9 mouse cellular contexts compared by ENCODE assay signal in the genomic region with DNA sequence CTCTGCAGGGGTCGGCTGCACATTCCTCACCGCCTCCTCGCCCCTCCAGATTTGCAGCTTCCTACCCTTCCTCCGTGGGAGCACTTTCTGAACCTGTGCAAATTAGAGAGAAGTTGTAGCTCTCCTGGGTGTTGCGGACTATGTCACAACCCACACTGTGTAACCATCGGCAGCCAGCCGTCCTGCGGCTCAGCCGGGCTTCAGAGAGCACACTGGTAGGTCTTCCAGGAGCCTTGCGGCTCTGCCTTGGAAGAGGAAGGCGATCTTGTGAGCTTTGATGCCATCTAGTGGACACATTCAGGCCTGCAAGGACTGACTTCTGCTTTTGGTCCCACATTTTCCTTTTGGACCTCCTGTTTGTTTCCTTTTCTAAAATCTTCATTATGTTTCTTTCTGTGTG. TPM values are rescaled to one million over a fixed set of nuclear protein-coding genes. Genes with fewer than 3 reads are reported as not detected.
DNase-seq lines count a peak whose midpoint lies in the region; ATAC-seq lines count a peak whose summit lies in the region.
"Had no signal": no experiment of that assay in that cellular context is flagged by ENCODE, and none has a peak within 500 bp of the region (broad histone marks: within the 10 kb centered on the region; RNA-seq: fewer than 3 reads in every experiment).

No protein-coding gene starts in this region.

- H3K27me3 ChIP-seq in heart, embryonic 15.5 days = 0 out of 2 replicates have a peak, but pooled peaks cover 3% of the 10 kb centered on the region
- peaks cover 20% of the 10 kb centered on the region for H3K27me3 ChIP-seq in liver, embryonic 13.5 days
- no peaks in the 10 kb centered on the region for H3K27me3 ChIP-seq in stomach, embryonic 15.5 days (replicated peaks)

- WGBS in heart, embryonic 15.5 days = 3% methylated on average over 11 of the region's 11 CpGs
- WGBS in liver, embryonic 13.5 days (ENCODE audit: insufficient replicate concordance) = 3% methylated on average over 11 of the region's 11 CpGs
- WGBS in stomach, embryonic 15.5 days = under 1% methylated on average over 11 of the region's 11 CpGs

- H3K27ac ChIP-seq in brown adipose tissue, adult 24 weeks (replicated peaks; ENCODE audit: low read depth, low read length) = no peak overlapping the region
- H3K27ac ChIP-seq in heart, embryonic 15.5 days = no peak overlapping the region
- H3K27ac ChIP-seq in liver, embryonic 13.5 days = no peak overlapping the region
- no peak overlapping the region for H3K27ac ChIP-seq in stomach, embryonic 15.5 days

- peak; percentile 56; the same call in 1 of the 2 replicates for ATAC-seq in heart, embryonic 15.5 days (replicated peaks; ENCODE audit: insufficient number of reproducible peaks, insufficient read depth, low FRiP score, low read depth)
- ATAC-seq in liver, embryonic 13.5 days (ENCODE audit: low read depth) = peak; percentile 43
- peak; percentile 69 for ATAC-seq in stomach, embryonic 15.5 days (ENCODE audit: insufficient read depth, low FRiP score, low read depth)

- H3K4me1 ChIP-seq in brown adipose tissue, adult 24 weeks (ENCODE audit: control insufficient read depth, insufficient read depth, insufficient read length, low read length) = peaks cover 3% of the 10 kb centered on the region; the same call in 1 of the 2 replicates
- H3K4me1 ChIP-seq in heart, embryonic 15.5 days (replicated peaks) = peaks cover 20% of the 10 kb centered on the region
- peaks cover 31% of the 10 kb centered on the region for H3K4me1 ChIP-seq in liver, embryonic 13.5 days (replicated peaks)
- peaks cover 18% of the 10 kb centered on the region for H3K4me1 ChIP-seq in stomach, embryonic 15.5 days

- H3K9ac ChIP-seq in heart, embryonic 15.5 days = peak overlapping the region; percentile 51
- H3K9ac ChIP-seq in liver, embryonic 13.5 days = no peak overlapping the region
- no peak overlapping the region for H3K9ac ChIP-seq in stomach, embryonic 15.5 days

- no peaks in the 10 kb centered on the region for H3K9me3 ChIP-seq in heart, embryonic 15.5 days (replicated peaks)
- H3K9me3 ChIP-seq in liver, embryonic 13.5 days (replicated peaks) = no peaks in the 10 kb centered on the region
- no peaks in the 10 kb centered on the region for H3K9me3 ChIP-seq in stomach, embryonic 15.5 days

- no peaks in the 10 kb centered on the region for H3K36me3 ChIP-seq in heart, embryonic 15.5 days
- no peaks in the 10 kb centered on the region for H3K36me3 ChIP-seq in liver, embryonic 13.5 days
- H3K36me3 ChIP-seq in stomach, embryonic 15.5 days = no peaks in the 10 kb centered on the region

- peak; percentile 90 for DNase-seq in CD4-positive, CD25-positive, alpha-beta regulatory T cell, adult 2 months (ENCODE audit: low read depth, low spot score)
- DNase-seq in fibroblast of lung, adult 2 months (ENCODE audit: low read depth) = peak; percentile 69
- DNase-seq in kidney, postnatal 14 days = peak; percentile 91
- DNase-seq in liver, embryonic 13.5 days = peak; percentile 58
- DNase-seq in neural tube, embryonic 10.5 days (ENCODE audit: extremely low spot score, low spot score) = peak; percentile 88

- peak overlapping the region; percentile 19 for H3K4me3 ChIP-seq in brown adipose tissue, adult 24 weeks (ENCODE audit: insufficient read depth, low read depth, low read length)
- peak overlapping the region; percentile 48 for H3K4me3 ChIP-seq in heart, embryonic 15.5 days
- H3K4me3 ChIP-seq in liver, embryonic 13.5 days (replicated peaks) = peak overlapping the region; percentile 42
- peak overlapping the region; percentile 43 for H3K4me3 ChIP-seq in stomach, embryonic 15.5 days (replicated peaks)
- H3K4me3 ChIP-seq: erythroblast, embryonic 14.5 days had no signal

- H3K4me2 ChIP-seq in heart, embryonic 15.5 days = peak overlapping the region; percentile 89
- peak overlapping the region; percentile 63 for H3K4me2 ChIP-seq in liver, embryonic 13.5 days
- H3K4me2 ChIP-seq in stomach, embryonic 15.5 days = peak overlapping the region; percentile 86

RNA-seq across cellular contexts. Expression of gene Acbd3, which starts 38.0 kb away (rescaled TPM):
- polyA plus RNA-seq in brown adipose tissue, adult 24 weeks (2012; ENCODE audit: insufficient read depth, insufficient read length, missing spikeins) = 20.8 and 22.1 TPM in 2 replicates
- 16.9 and 20.0 TPM in 2 replicates for polyA plus RNA-seq in heart, embryonic 15.5 days (2015; fragmentation: Nextera tagmentation; extraction: Ambion mirVana)
- polyA plus RNA-seq in liver, embryonic 13.5 days (2015; fragmentation: Nextera tagmentation; extraction: Ambion mirVana) = 8.7 and 8.9 TPM in 2 replicates
- 23.7 and 23.9 TPM in 2 replicates for polyA plus RNA-seq in stomach, embryonic 15.5 days (2015; fragmentation: Nextera tagmentation; extraction: Ambion mirVana)

RNA-seq across cellular contexts. Expression of gene H3f3a, which starts 49.9 kb away (rescaled TPM):
- polyA plus RNA-seq in brown adipose tissue, adult 24 weeks (2012; ENCODE audit: insufficient read depth, insufficient read length, missing spikeins) = 412 and 419 TPM in 2 replicates
- 1,560 and 1,618 TPM in 2 replicates for polyA plus RNA-seq in heart, embryonic 15.5 days (2015; fragmentation: Nextera tagmentation; extraction: Ambion mirVana)
- polyA plus RNA-seq in liver, embryonic 13.5 days (2015; fragmentation: Nextera tagmentation; extraction: Ambion mirVana) = 2,174 and 2,523 TPM in 2 replicates
- polyA plus RNA-seq in stomach, embryonic 15.5 days (2015; fragmentation: Nextera tagmentation; extraction: Ambion mirVana) = 1,924 and 2,089 TPM in 2 replicates
